Mouse (Mus musculus) MEL (cell line): ENCODE measurements around the gene Hoxd4.

Experiments
- BHLHE40 ChIP-seq: IDR thresholded peaks from 2 replicates; pipeline ENCODE4 v1.6.1; 2012; ENCODE audit warnings: low read depth, mild to moderate bottlenecking, inconsistent platforms, low read length, improper control_type of control experiment, borderline replicate concordance
- CHD2 ChIP-seq: IDR thresholded peaks from 2 replicates; pipeline ENCODE4 v1.6.1; 2011; ENCODE audit warnings: low read length, improper control_type of control experiment
- CTCF ChIP-seq, 3 experiments: IDR thresholded peaks in 2 of 3; conservative IDR thresholded peaks in 1 of 3; 2 replicates each; pipeline ENCODE4 v1.5.1; 2011 to 2012; ENCODE audit warnings: low read length in 3 of 3, low read depth in 2 of 3, mild to moderate bottlenecking in 2 of 3, improper control_type of control experiment in 1 of 3, inconsistent platforms in 1 of 3, mixed read lengths in 1 of 3, moderate library complexity in 1 of 3; ENCODE audit not compliant: control insufficient read depth in 1 of 3, insufficient read depth in 1 of 3, poor library complexity in 1 of 3, severe bottlenecking in 1 of 3
- ETS1 ChIP-seq: IDR thresholded peaks from 2 replicates; pipeline ENCODE4 v1.6.1; 2012; ENCODE audit warnings: low read depth, mild to moderate bottlenecking, inconsistent platforms, low read length, improper control_type of control experiment, moderate library complexity
- MAFK ChIP-seq: IDR thresholded peaks from 2 replicates; pipeline ENCODE4 v1.6.1; 2011; ENCODE audit warnings: low read depth, mild to moderate bottlenecking, low read length, improper control_type of control experiment, borderline replicate concordance
- MAX ChIP-seq: IDR thresholded peaks from 2 replicates; pipeline ENCODE4 v1.6.1; 2011; ENCODE audit warnings: low read length, improper control_type of control experiment
- MEF2A ChIP-seq: IDR thresholded peaks from 2 replicates; pipeline ENCODE4 v1.6.1; 2014; ENCODE audit warnings: low read depth, mild to moderate bottlenecking, inconsistent platforms, low read length, improper control_type of control experiment; ENCODE audit not compliant: poor library complexity, insufficient replicate concordance, severe bottlenecking; ENCODE audit errors: extremely low read depth
- POLR2A ChIP-seq, 2 experiments: IDR thresholded peaks; 2 replicates each; pipeline ENCODE4 v1.6.1; 2011 to 2012; ENCODE audit warnings: low read length in 2 of 2, mild to moderate bottlenecking in 2 of 2, control low read depth in 1 of 2, improper control_type of control experiment in 1 of 2, low read depth in 1 of 2, moderate library complexity in 1 of 2; ENCODE audit not compliant: control insufficient read depth in 1 of 2, insufficient read depth in 1 of 2, poor library complexity in 1 of 2
- POLR2AphosphoS2 ChIP-seq: IDR thresholded peaks from 2 replicates; pipeline ENCODE4 v1.6.1; 2011; ENCODE audit warnings: low read length, improper control_type of control experiment
- UBTF ChIP-seq: IDR thresholded peaks from 2 replicates; pipeline ENCODE4 v1.6.1; 2012; ENCODE audit warnings: low read depth, mild to moderate bottlenecking, inconsistent platforms, low read length, improper control_type of control experiment, moderate library complexity, borderline replicate concordance; ENCODE audit not compliant: insufficient read depth
- USF1 ChIP-seq: IDR thresholded peaks from 2 replicates; pipeline ENCODE4 v1.6.1; 2014; ENCODE audit warnings: low read depth, mild to moderate bottlenecking, inconsistent platforms, low read length, improper control_type of control experiment, moderate library complexity

DNA sequence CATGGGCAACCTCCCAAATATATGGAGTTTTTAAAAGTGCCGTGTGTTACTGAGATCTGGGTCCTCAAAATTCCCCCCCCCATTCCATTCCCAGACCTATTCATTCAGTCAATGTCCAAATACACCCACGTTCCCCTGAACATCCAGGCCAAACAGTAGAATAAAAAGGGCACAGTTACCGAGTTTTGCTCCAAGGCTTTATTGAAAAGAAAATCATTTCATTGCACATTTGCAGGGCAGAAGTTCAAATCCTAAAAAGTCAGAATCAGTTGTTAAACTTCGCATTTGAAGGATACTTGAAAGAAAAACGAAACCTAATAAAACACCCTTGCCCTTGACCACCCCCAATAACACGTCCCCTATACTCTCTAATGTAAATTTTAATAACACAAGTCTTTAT, 8.9 kb upstream of the Hoxd4 start:
- TF ChIP-seq ETS1 (no peak), USF1 (no peak), MAFK (no peak), POLR2A (IDR thresholded peaks at IDR 0.05; ENCODE audit: control insufficient read depth in 1 of 2, insufficient read depth in 1 of 2, low read depth in 1 of 2, low read length in 2 of 2, poor library complexity in 1 of 2) (no peak), CTCF (IDR thresholded peaks at IDR 0.05 in 2 of 3, conservative IDR thresholded peaks at IDR 0.05 in 1 of 3; ENCODE audit: control insufficient read depth in 1 of 3, insufficient read depth in 1 of 3, low read depth in 2 of 3, low read length in 3 of 3, poor library complexity in 1 of 3, severe bottlenecking in 1 of 3) (no peak), POLR2AphosphoS2 (no peak), CHD2 (no peak), UBTF (no peak), BHLHE40 (no peak), MAX (no peak), MEF2A (no peak)
